Mouse (Mus musculus): ENCODE data around the gene Tenm4. TPM values are rescaled to one million over a fixed set of nuclear protein-coding genes. Genes with fewer than 3 reads are reported as not detected.

Gene Tenm4
- polyA plus RNA-seq, 1 experiment from 2014 or later = 2.3 TPM

- peaks cover 49% of the 10 kb centered on the region for H3K27me3 ChIP-seq (replicated peaks)
- no peak overlapping the region for H3K27ac ChIP-seq
- H3K4me2 ChIP-seq = no peak overlapping the region
- ATAC-seq = no peak
- no peaks in the 10 kb centered on the region for H3K9me3 ChIP-seq (replicated peaks)
- H3K36me3 ChIP-seq = no peaks in the 10 kb centered on the region
- H3K4me3 ChIP-seq = no peak overlapping the region
- H3K9ac ChIP-seq = no peak overlapping the region
- WGBS (ENCODE audit: insufficient replicate concordance) = 36% methylated on average over 3 of the region's 3 CpGs
- H3K4me1 ChIP-seq = no peaks in the 10 kb centered on the region; the same call in 1 of the 2 replicates
These were observed 36.0 kb downstream of the Tenm4 start for GRCm38 (mm10) chr7:96207071-96207470.

- Histone ChIP-seq H3K36me3 (no peaks in the 10 kb centered on the region), H3K4me3 (peak overlapping the region; percentile 47), H3K9me3 (replicated peaks) (no peaks in the 10 kb centered on the region), H3K27ac (no peak overlapping the region), H3K9ac (no peak overlapping the region), H3K4me1 (peaks cover 5% of the 10 kb centered on the region; the same call in 1 of the 2 replicates), H3K4me2 (peak overlapping the region; percentile 64), H3K27me3 (replicated peaks) (peaks cover 78% of the 10 kb centered on the region)
- peak; percentile 24; the same call in 1 of the 2 replicates for ATAC-seq
- WGBS (ENCODE audit: insufficient replicate concordance) = 1% methylated on average over 42 of the region's 75 CpGs
These were observed 38.9 kb downstream of the Tenm4 start for GRCm38 (mm10) chr7:96209783-96210524.

GRCm38 (mm10) chr7:96210525-96211369 is 39.7 kb downstream of the Tenm4 start:
- H3K27ac ChIP-seq = no peak overlapping the region
- no peak overlapping the region for H3K9ac ChIP-seq
- peak overlapping the region; percentile 64 for H3K4me2 ChIP-seq
- peak overlapping the region; percentile 47 for H3K4me3 ChIP-seq
- under 1% methylated on average over 52 of the region's 62 CpGs for WGBS (ENCODE audit: insufficient replicate concordance)
- H3K9me3 ChIP-seq (replicated peaks) = no peaks in the 10 kb centered on the region
- H3K27me3 ChIP-seq (replicated peaks) = peaks cover 79% of the 10 kb centered on the region
- H3K4me1 ChIP-seq = peaks cover 5% of the 10 kb centered on the region; the same call in 1 of the 2 replicates
- ATAC-seq = peak; percentile 44; the same call in 1 of the 2 replicates
- no peaks in the 10 kb centered on the region for H3K36me3 ChIP-seq

- no peak overlapping the region for H3K9ac ChIP-seq
- no peak overlapping the region for H3K27ac ChIP-seq
- no peaks in the 10 kb centered on the region for H3K36me3 ChIP-seq
- H3K4me1 ChIP-seq = peaks cover 5% of the 10 kb centered on the region; the same call in 1 of the 2 replicates
- peak overlapping the region; percentile 64 for H3K4me2 ChIP-seq
- no peak overlapping the region for H3K4me3 ChIP-seq
- no peaks in the 10 kb centered on the region for H3K9me3 ChIP-seq (replicated peaks)
- H3K27me3 ChIP-seq (replicated peaks) = peaks cover 79% of the 10 kb centered on the region
- no peak for ATAC-seq
- 3% methylated on average over 17 of the region's 17 CpGs for WGBS (ENCODE audit: insufficient replicate concordance)
These were observed 40.6 kb downstream of the Tenm4 start for GRCm38 (mm10) chr7:96211618-96212021.

- no peaks in the 10 kb centered on the region for H3K36me3 ChIP-seq
- no peak for ATAC-seq
- H3K4me2 ChIP-seq = peak overlapping the region; percentile 64
- no peak overlapping the region for H3K9ac ChIP-seq
- H3K27me3 ChIP-seq (replicated peaks) = peaks cover 78% of the 10 kb centered on the region
- no peak overlapping the region for H3K27ac ChIP-seq
- peak overlapping the region; percentile 42 for H3K4me3 ChIP-seq
- H3K4me1 ChIP-seq = peaks cover 5% of the 10 kb centered on the region; the same call in 1 of the 2 replicates
- no peaks in the 10 kb centered on the region for H3K9me3 ChIP-seq (replicated peaks)
- 2% methylated on average over 9 of the region's 9 CpGs for WGBS (ENCODE audit: insufficient replicate concordance)
These were observed 41.2 kb downstream of the Tenm4 start for GRCm38 (mm10) chr7:96212224-96212591.

- H3K9me3 ChIP-seq (replicated peaks) = no peaks in the 10 kb centered on the region
- H3K4me2 ChIP-seq = peak overlapping the region; percentile 64
- H3K9ac ChIP-seq = no peak overlapping the region
- WGBS (ENCODE audit: insufficient replicate concordance) = under 1% methylated on average over 48 of the region's 48 CpGs
- no peaks in the 10 kb centered on the region for H3K36me3 ChIP-seq
- H3K4me1 ChIP-seq = peaks cover 5% of the 10 kb centered on the region; the same call in 1 of the 2 replicates
- no peak overlapping the region for H3K27ac ChIP-seq
- H3K27me3 ChIP-seq (replicated peaks) = peaks cover 72% of the 10 kb centered on the region
- peak overlapping the region; percentile 42 for H3K4me3 ChIP-seq
- ATAC-seq = 0 out of 2 replicates have a peak, but pooled peaks have one; percentile 31
These were observed 41.8 kb downstream of the Tenm4 start for GRCm38 (mm10) chr7:96212592-96213541.

GRCm38 (mm10) chr7:96213741-96214140 is 42.7 kb downstream of the Tenm4 start:
- 9% methylated on average over 9 of the region's 10 CpGs for WGBS (ENCODE audit: insufficient replicate concordance)
- Histone ChIP-seq H3K9me3 (replicated peaks) (no peaks in the 10 kb centered on the region), H3K4me2 (peak overlapping the region; percentile 64), H3K4me3 (peak overlapping the region; percentile 42; the same call in 1 of the 2 replicates), H3K27ac (no peak overlapping the region), H3K36me3 (no peaks in the 10 kb centered on the region), H3K9ac (no peak overlapping the region), H3K27me3 (replicated peaks) (peaks cover 63% of the 10 kb centered on the region), H3K4me1 (peaks cover 5% of the 10 kb centered on the region; the same call in 1 of the 2 replicates)
- ATAC-seq = no peak

GRCm38 (mm10) chr7:96214876-96215275 is 43.8 kb downstream of the Tenm4 start:
- Histone ChIP-seq H3K9me3 (replicated peaks) (no peaks in the 10 kb centered on the region), H3K9ac (no peak overlapping the region), H3K36me3 (no peaks in the 10 kb centered on the region), H3K4me3 (no peak overlapping the region), H3K4me2 (no peak overlapping the region), H3K4me1 (peaks cover 5% of the 10 kb centered on the region; the same call in 1 of the 2 replicates), H3K27me3 (replicated peaks) (peaks cover 52% of the 10 kb centered on the region), H3K27ac (no peak overlapping the region)
- WGBS (ENCODE audit: insufficient replicate concordance) = 45% methylated on average over 2 of the region's 2 CpGs
- no peak for ATAC-seq

- Histone ChIP-seq H3K27me3 (replicated peaks) (peaks cover 41% of the 10 kb centered on the region), H3K4me3 (no peak overlapping the region), H3K27ac (no peak overlapping the region), H3K36me3 (no peaks in the 10 kb centered on the region), H3K4me2 (no peak overlapping the region), H3K9me3 (replicated peaks) (no peaks in the 10 kb centered on the region), H3K9ac (no peak overlapping the region), H3K4me1 (peaks cover 5% of the 10 kb centered on the region; the same call in 1 of the 2 replicates)
- 49% methylated on average over 5 of the region's 5 CpGs for WGBS (ENCODE audit: insufficient replicate concordance)
- ATAC-seq = no peak
These were observed 45.0 kb downstream of the Tenm4 start for GRCm38 (mm10) chr7:96215894-96216509.

GRCm38 (mm10) chr7:96219386-96219785 is 48.3 kb downstream of the Tenm4 start:
- no peak overlapping the region for H3K4me2 ChIP-seq
- H3K27ac ChIP-seq = no peak overlapping the region
- no peak overlapping the region for H3K4me3 ChIP-seq
- ATAC-seq = no peak
- H3K9ac ChIP-seq = no peak overlapping the region
- H3K36me3 ChIP-seq = no peaks in the 10 kb centered on the region
- peaks cover 7% of the 10 kb centered on the region for H3K27me3 ChIP-seq (replicated peaks)
- H3K4me1 ChIP-seq = no peaks in the 10 kb centered on the region
- no peaks in the 10 kb centered on the region for H3K9me3 ChIP-seq (replicated peaks)
- WGBS (ENCODE audit: insufficient replicate concordance) = 63% methylated on average over 1 of the region's 2 CpGs

GRCm38 (mm10) chr7:96220647-96221046 is 49.6 kb downstream of the Tenm4 start:
- H3K4me3 ChIP-seq = no peak overlapping the region
- H3K4me1 ChIP-seq = no peaks in the 10 kb centered on the region
- no peak overlapping the region for H3K9ac ChIP-seq
- H3K27me3 ChIP-seq (replicated peaks) = no peaks in the 10 kb centered on the region
- H3K4me2 ChIP-seq = no peak overlapping the region
- 55% methylated on average over 5 of the region's 5 CpGs for WGBS (ENCODE audit: insufficient replicate concordance)
- H3K9me3 ChIP-seq (replicated peaks) = no peaks in the 10 kb centered on the region
- no peak for ATAC-seq
- H3K36me3 ChIP-seq = no peaks in the 10 kb centered on the region
- no peak overlapping the region for H3K27ac ChIP-seq

Measured in liver, embryonic 12.5 days (tissue).